Mouse (Mus musculus) heart, adult 8-10 months (tissue): ENCODE results near the gene Zfp598. TPM values are rescaled to one million over a fixed set of nuclear protein-coding genes. Genes with fewer than 3 reads are reported as not detected.
"Not testable (repeated sequence)": the region's sequence is repeated elsewhere in the genome, so short reads cannot be mapped to it uniquely, and the experiment has no call there.

Experiments used
- DNase-seq: peaks from one replicate; pipeline ENCODE4 v3.0.0; 2022; ENCODE audit warnings: low spot score
- total RNA-seq, 4 experiments: library from RNA; stranded (reverse); gene quantifications; 2 replicates each; pipeline ENCODE4 v1.2.4; 2022

Zfp598 gene
- total RNA-seq, 4 experiments from 2014 or later = 14.3 to 17.0 (median 15.9) TPM

DNA sequence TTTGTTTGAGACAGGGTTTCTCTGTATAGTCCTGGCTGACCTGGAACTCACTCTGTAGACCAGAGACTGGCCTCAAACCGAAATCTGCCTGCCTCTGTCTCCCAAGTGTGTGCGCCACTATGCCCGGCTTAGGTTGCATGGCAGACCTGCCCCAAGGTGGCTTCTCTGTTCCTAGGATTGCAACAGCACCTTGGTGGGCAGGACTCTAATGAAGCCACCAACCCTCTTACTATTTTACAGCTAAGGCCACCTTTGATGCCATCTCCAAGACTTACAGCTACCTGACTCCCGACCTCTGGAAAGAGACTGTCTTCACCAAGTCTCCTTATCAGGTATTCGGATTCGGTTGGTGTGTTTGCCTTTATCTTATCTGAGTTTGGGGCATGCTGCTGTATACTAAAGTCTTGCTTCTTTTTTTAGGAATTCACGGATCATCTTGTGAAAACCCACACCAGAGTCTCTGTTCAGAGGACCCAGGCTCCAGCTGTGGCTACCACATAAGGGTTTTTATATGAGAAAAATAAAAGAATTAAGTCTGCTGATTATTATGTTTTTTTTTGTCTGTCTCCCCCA is 52.0 kb downstream of the Zfp598 start:
- DNase-seq = not testable (repeated sequence)

DNA sequence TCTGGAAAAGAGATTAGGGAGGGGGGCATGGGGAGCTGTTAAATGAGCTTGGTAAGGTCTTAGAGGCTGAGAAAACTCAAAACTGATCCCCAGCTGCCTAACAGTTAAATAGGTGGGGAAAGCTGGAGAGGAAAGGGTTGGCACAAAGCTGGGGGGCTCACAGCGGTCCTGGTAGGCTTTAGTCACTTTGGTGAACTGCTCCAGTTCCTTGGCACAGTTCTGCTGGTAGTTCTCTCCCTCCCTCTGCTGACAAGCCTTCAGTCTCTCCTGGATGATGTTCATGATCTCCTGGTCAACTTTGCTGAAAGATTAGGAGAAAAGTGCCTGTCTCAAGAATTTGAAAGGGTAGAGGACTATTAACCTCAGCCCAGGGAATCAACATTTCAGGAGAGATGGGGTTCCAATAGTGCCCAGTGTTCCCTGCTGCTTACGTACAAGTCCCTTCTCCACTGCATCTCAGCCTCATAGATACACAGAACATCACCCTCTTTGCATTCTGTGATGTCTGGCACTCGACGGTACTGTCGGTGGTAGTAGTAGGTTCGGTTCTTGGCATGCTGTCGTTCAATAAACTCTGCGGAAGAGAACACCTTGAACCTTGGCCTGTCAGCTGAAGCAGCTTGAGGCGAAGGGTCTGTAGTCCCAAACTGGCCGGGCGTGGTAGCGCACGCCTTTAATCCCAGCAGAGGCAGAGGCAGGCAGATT is 52.9 kb downstream of the Zfp598 start:
- no peak for DNase-seq

DNA sequence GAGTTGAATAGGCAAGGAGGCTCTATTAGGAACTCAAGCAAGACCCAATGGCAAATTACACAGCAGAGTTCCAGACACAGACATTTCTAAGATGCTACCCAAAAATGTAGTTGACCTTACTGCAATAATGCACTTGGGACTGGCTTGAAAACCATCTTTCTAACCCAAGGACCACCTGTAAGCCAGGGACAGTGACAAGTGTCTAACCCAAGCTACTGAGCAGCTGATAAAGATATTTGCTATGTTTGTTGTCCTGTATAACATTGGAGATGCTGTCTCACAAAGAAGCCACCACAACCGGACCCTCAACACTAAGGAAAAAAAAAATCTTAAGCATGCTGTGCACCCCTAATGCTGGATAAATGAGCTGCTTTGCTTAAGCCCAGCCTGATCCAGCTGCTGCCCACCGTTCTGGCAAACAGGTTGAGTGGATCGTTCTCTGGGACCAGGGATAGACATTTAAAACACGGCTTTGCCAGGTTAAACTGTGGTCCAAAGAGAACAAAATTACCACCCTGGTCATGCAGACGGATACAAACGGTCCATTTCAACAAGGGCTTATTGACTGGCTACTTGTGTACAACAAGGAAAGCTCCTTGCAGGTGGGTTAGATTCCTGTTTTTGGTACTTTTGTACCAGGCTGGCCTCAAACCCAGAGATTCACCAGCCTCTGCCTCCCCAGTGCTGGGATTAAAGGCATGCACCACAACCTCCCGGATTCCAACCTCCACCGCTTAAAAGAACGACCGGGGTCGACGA is 53.8 kb downstream of the Zfp598 start:
- no peak for DNase-seq

DNA sequence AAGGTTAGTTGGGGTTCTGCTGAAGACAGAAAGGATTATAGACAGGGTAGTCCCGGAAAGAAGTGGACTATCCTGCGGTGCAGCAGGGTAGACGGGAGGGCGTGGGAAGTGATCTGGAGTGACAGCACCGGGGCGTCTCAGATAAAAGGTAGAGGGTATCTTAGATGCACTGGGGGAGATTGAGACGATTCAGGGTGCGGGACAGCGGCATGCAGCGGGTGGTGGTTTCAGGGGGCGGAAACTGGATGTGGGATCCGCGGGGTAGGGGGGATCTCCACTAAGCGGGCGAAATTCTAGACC is 54.3 kb downstream of the Zfp598 start:
- no peak for DNase-seq

DNA sequence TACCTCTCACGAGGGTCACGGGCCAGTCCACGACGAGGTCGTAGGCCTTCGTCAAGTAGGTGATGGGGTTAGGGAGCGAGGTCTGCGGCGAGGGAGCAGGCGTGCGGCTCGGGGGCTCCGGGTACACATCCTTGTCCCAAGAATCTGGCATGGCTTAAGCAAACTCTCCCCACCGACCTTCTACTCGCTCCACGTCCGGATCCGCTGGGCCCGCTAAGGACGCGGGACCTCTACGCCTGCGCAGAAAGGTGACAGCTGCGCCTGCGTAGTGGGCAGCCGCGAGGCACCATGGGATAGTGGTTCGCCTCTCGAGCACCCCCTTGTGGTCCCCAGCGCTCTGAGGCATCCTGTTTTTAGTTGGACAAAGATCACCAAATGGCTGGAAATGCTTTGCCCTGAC is 54.7 kb downstream of the Zfp598 start, which contains the start of gene Ndufb10:
TSS of gene Ndufb10 (minus strand) at position 295 of the 400 bp plus-strand sequence.
- peak; percentile 96 for DNase-seq

DNA sequence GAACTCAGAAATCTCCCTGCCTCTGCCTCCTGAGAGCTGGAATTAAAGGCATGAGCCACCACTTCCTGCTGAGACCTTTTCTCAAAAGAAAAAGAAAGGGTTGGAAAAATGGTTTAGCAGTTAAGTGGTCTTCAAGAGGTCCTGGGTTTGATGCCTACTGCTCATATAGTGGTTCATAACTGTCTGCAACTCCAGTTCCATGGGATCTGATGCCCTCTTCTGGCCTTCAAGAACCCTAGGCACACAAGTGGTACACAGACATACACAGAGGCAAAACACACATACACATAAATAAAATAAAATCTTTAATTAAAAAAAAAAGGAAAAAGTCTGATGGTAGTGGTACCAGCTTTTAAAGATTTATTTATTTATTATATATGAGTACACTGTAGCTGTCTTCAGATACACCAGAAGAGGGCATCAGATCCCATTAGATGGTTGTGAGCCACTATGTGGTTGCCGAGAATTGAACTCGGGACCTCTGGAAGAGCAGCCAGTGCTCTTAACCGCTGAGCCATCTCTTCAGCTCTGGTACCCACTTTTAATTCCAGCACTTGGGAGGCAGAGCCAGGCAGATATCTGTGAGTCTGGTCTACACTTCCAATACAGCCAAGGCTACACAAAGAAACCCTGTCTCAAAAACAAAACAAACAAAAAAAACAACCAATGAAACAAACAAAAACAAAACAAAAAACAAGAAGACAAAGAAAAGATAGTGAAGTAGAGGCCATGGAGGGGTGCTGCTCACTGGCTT is 56.3 kb downstream of the Zfp598 start:
- DNase-seq = no peak

DNA sequence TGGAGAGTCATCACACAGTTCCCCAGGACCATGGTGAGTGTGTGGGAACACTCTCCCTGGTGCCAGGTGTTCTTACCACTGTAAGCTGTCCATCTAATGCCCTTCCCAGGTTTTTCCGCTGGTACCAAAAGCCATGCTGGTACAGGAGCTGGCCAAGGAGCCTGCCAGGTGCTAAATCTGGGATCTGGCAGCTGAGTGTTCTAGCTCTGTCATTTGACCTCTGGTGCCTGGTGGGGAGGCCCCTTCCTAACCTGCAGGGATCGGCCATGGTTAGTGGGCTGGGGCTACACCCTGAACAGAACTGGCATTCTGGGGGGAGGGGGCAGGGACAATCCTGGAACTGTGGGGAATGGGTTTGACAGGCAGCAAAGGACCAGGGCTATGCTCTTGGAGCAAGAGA is 58.1 kb downstream of the Zfp598 start, which contains the start of gene Rpl3l:
TSS of gene Rpl3l (plus strand) at position 203 of the 400 bp plus-strand sequence.
- DNase-seq = no peak

DNA sequence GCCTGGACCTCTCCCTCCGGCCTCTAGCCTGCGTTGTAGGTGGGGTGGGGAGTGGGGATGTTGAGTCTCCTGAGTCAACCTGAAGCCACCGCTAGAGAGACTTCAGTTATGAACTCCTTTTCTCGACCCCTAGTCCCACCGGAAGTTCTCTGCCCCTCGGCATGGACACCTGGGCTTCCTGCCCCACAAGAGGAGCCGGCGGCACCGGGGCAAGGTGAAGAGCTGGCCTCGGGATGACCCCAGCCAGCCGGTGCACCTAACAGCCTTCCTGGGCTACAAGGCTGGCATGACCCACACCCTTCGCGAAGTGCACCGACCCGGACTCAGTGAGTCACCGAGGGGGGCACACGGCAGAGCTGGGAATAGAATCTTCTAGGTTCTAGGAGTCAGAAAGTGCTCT is 58.7 kb downstream of the Zfp598 start:
- no peak for DNase-seq

DNA sequence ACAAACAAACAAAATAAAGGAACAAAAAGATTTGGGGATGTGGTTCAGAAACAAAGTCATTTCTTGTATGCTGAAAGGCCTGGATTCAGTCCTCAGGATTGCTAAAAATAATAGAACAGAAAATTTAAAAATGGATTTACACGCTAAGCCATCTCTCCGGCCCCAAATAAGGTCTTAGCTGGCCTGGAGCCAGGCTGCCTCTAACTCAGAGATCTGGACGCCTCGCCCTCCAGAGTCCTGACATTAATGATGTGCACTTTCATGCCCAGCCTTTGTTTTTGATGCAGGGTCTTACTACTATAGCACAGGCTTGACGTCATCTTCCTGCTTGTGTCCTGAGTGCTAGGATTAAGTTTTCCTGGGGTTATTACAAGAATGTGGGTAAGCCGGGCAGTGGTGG is 59.6 kb downstream of the Zfp598 start:
- DNase-seq = no peak

DNA sequence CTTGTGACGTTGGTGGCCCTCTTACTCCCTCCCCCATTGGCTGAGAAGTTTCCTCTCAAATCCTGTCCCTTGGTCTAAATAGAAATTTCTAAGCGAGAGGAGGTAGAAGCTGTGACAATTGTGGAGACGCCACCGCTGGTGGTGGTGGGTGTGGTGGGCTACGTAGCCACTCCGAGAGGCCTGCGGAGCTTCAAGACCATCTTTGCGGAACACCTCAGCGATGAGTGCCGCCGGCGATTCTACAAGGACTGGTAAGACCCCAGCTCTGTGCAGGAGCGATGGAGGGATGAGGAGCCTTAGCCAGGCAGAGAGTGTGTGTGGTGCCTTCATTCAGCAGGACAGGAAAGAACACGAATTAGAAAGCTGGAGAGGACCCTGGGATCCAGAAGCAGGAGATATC is 61.3 kb downstream of the Zfp598 start:
- DNase-seq = no peak

Other genes starting within 250 kb of the Zfp598 start
- gene Eci1, start 243.0 kb upstream of the Zfp598 start, total RNA-seq = 100 to 1,000 TPM; 455 to 534 (median 495) TPM
- gene Dnase1l2, start 226.6 kb upstream of the Zfp598 start, total RNA-seq = 1 to 10 TPM in 3 of 4 experiments, under 1 TPM in 1; 0.91 to 1.4 (median 1.1) TPM
- 10 to 100 TPM; 11.2 to 14.7 (median 11.9) TPM for gene E4f1, start 199.4 kb upstream of the Zfp598 start, total RNA-seq
- gene Pgp, start 199.3 kb upstream of the Zfp598 start, total RNA-seq = 10 to 100 TPM; 39.9 to 44.4 (median 41.4) TPM
- under 1 TPM in 2 of 4 experiments, not detected in 2; 0.28 to 0.31 TPM for gene Bricd5, start 195.8 kb upstream of the Zfp598 start, total RNA-seq
- gene Mlst8, start 190.6 kb upstream of the Zfp598 start, total RNA-seq = 10 to 100 TPM; 10.5 to 11.8 (median 11.0) TPM
- gene Caskin1, start 181.1 kb upstream of the Zfp598 start, total RNA-seq = under 1 TPM; 0.16 to 0.23 (median 0.19) TPM
- gene Traf7, start 141.7 kb upstream of the Zfp598 start, total RNA-seq = 10 to 100 TPM; 37.0 to 50.9 (median 42.7) TPM
- under 1 TPM in 3 of 4 experiments, not detected in 1; 0.23 to 0.50 (median 0.25) TPM for gene Rab26, start 135.5 kb upstream of the Zfp598 start, total RNA-seq
- 10 to 100 TPM; 27.8 to 43.0 (median 34.9) TPM for gene Pkd1, start 119.9 kb upstream of the Zfp598 start, total RNA-seq
- 100 to 1,000 TPM; 123 to 135 (median 133) TPM for gene Tsc2, start 37.1 kb upstream of the Zfp598 start, total RNA-seq
- 1 to 10 TPM; 2.6 to 3.5 (median 2.8) TPM for gene Nthl1, start 37.0 kb upstream of the Zfp598 start, total RNA-seq
- 100 to 1,000 TPM in 2 of 4 experiments, 10 to 100 TPM in 2; 87.7 to 110 (median 101) TPM for gene Slc9a3r2, start 19.4 kb upstream of the Zfp598 start, total RNA-seq
- not detected for gene Npw, start 11.2 kb upstream of the Zfp598 start, total RNA-seq
- gene Syngr3, start 20.3 kb downstream of the Zfp598 start, total RNA-seq = under 1 TPM in 2 of 4 experiments, not detected in 2; 0.14 to 0.24 TPM
- gene Gfer, start 26.5 kb downstream of the Zfp598 start, total RNA-seq = 10 to 100 TPM; 20.0 to 22.2 (median 21.1) TPM
- under 1 TPM; 0.49 to 0.84 (median 0.58) TPM for gene Noxo1, start 26.5 kb downstream of the Zfp598 start, total RNA-seq
- gene Tbl3, start 38.0 kb downstream of the Zfp598 start, total RNA-seq = 10 to 100 TPM; 14.4 to 21.6 (median 17.3) TPM
- gene Rnf151, start 48.4 kb downstream of the Zfp598 start, total RNA-seq = under 1 TPM in 1 of 4 experiments, not detected in 3; 0.23 TPM
- 100 to 1,000 TPM; 631 to 768 (median 679) TPM for gene Rps2, start 48.4 kb downstream of the Zfp598 start, total RNA-seq
- 1,000 to 10,000 TPM in 1 of 4 experiments, 100 to 1,000 TPM in 3; 975 to 1,073 (median 990) TPM for gene Ndufb10, start 54.8 kb downstream of the Zfp598 start, total RNA-seq
- 100 to 1,000 TPM; 389 to 453 (median 417) TPM for gene Rpl3l, start 58.1 kb downstream of the Zfp598 start, total RNA-seq
- 100 to 1,000 TPM; 172 to 208 (median 186) TPM for gene Msrb1, start 67.0 kb downstream of the Zfp598 start, total RNA-seq
- not detected for gene Hs3st6, start 83.3 kb downstream of the Zfp598 start, total RNA-seq
- under 1 TPM in 1 of 4 experiments, not detected in 3; 0.19 TPM for gene Meiob, start 134.6 kb downstream of the Zfp598 start, total RNA-seq
- 10 to 100 TPM; 78.0 to 97.5 (median 87.2) TPM for gene Hagh, start 170.5 kb downstream of the Zfp598 start, total RNA-seq
- 10 to 100 TPM; 85.1 to 94.4 (median 88.7) TPM for gene Fahd1, start 180.7 kb downstream of the Zfp598 start, total RNA-seq
- 10 to 100 TPM in 2 of 4 experiments, 1 to 10 TPM in 2; 7.8 to 14.5 (median 11.1) TPM for gene Igfals, start 196.3 kb downstream of the Zfp598 start, total RNA-seq
- gene Nubp2, start 216.7 kb downstream of the Zfp598 start, total RNA-seq = 10 to 100 TPM; 17.2 to 20.1 (median 19.2) TPM
- gene Spsb3, start 217.0 kb downstream of the Zfp598 start, total RNA-seq = 10 to 100 TPM; 25.8 to 29.3 (median 27.7) TPM
- 10 to 100 TPM; 19.4 to 23.5 (median 21.1) TPM for gene Eme2, start 225.4 kb downstream of the Zfp598 start, total RNA-seq
- gene Mrps34, start 225.4 kb downstream of the Zfp598 start, total RNA-seq = 100 to 1,000 TPM in 2 of 4 experiments, 10 to 100 TPM in 2; 88.8 to 125 (median 109) TPM
- gene Nme3, start 226.8 kb downstream of the Zfp598 start, total RNA-seq = 10 to 100 TPM; 29.0 to 31.4 (median 29.5) TPM